Mouse (Mus musculus) heart, embryonic 14.5 days (tissue): ENCODE data around the gene Unc13b. TPM values are rescaled to one million over a fixed set of nuclear protein-coding genes. Genes with fewer than 3 reads are reported as not detected.

Source experiments
- ATAC-seq: fragments of 200-750 bp; cut with Nextera tagmentation; 2 replicates; pipeline ENCODE4 v1.8.0; 2017; ENCODE audit warnings: low read depth, moderate TSS enrichment; ENCODE audit not compliant: insufficient number of reproducible peaks, insufficient read depth, low FRiP score
- H3K27ac ChIP-seq, 2 experiments: fragments of 200-500 bp in 1 of 2; fragments of 300-500 bp in 1 of 2; sonication (generic) in 1 of 2; replicated peaks in 1 of 2; 2 replicates each; pipeline ENCODE4 v1.5.1; 2012 to 2014; ENCODE audit warnings: low read depth in 2 of 2, low read length in 2 of 2, control low read depth in 1 of 2, mild to moderate bottlenecking in 1 of 2, mixed read lengths in 1 of 2; ENCODE audit not compliant: control insufficient read depth in 1 of 2, insufficient read depth in 1 of 2
- H3K27me3 ChIP-seq: fragments of 300-500 bp; sonication (generic); 2 replicates; pipeline ENCODE4 v1.6.1; 2014; ENCODE audit warnings: mild to moderate bottlenecking, low read length, control low read depth; ENCODE audit not compliant: control insufficient read depth, insufficient read depth
- H3K36me3 ChIP-seq: fragments of 300-500 bp; sonication (generic); 2 replicates; pipeline ENCODE4 v1.6.1; 2014; ENCODE audit warnings: mild to moderate bottlenecking, control low read depth, low read length, mixed read lengths; ENCODE audit not compliant: control insufficient read depth, insufficient read depth
- H3K4me1 ChIP-seq, 2 experiments: fragments of 200-500 bp in 1 of 2; fragments of 300-500 bp in 1 of 2; sonication (generic) in 1 of 2; 2 replicates each; pipeline ENCODE4 v1.6.1; 2012 to 2014; ENCODE audit warnings: low read length in 2 of 2, control low read depth in 1 of 2, mixed read lengths in 1 of 2; ENCODE audit not compliant: control insufficient read depth in 2 of 2, insufficient read depth in 2 of 2
- H3K4me2 ChIP-seq: fragments of 300-500 bp; sonication (generic); 2 replicates; pipeline ENCODE4 v1.6.1; 2014; ENCODE audit warnings: mild to moderate bottlenecking, low read length
- H3K4me3 ChIP-seq, 2 experiments: fragments of 200-500 bp in 1 of 2; fragments of 300-500 bp in 1 of 2; sonication (generic) in 1 of 2; 2 replicates each; pipeline ENCODE4 v1.5.1; 2012 to 2014; ENCODE audit warnings: low read length in 2 of 2, mild to moderate bottlenecking in 2 of 2, control low read depth in 1 of 2, low read depth in 1 of 2, moderate library complexity in 1 of 2; ENCODE audit not compliant: control insufficient read depth in 1 of 2, insufficient read depth in 1 of 2
- H3K9ac ChIP-seq: fragments of 300-500 bp; sonication (generic); 2 replicates; pipeline ENCODE4 v1.6.1; 2014; ENCODE audit warnings: mild to moderate bottlenecking, low read length
- H3K9me3 ChIP-seq: fragments of 300-500 bp; sonication (generic); 2 replicates; pipeline ENCODE4 v1.6.1; 2016; ENCODE audit warnings: low read length, control low read depth; ENCODE audit not compliant: control insufficient read depth
- WGBS: fragments of 180-500 bp; shearing (Covaris S2); extraction: QIAGEN DNeasy Blood & Tissue Kit; methylation state at CpG from one replicate; pipeline ENCODE4 v1.1.7; 2014; 5-methylcytosine and 5-hydroxymethylcytosine counted together
- polyA plus RNA-seq: library from polyadenylated mRNA; unstranded; fragments of >200 nt; fragmentation: Nextera tagmentation; extraction: Ambion mirVana; gene quantifications from 2 replicates; pipeline ENCODE4 v1.2.1, GENCODE M21; 2014

Unc13b gene
- polyA plus RNA-seq, 1 experiment from 2014 or later, result 16.4 TPM

DNA sequence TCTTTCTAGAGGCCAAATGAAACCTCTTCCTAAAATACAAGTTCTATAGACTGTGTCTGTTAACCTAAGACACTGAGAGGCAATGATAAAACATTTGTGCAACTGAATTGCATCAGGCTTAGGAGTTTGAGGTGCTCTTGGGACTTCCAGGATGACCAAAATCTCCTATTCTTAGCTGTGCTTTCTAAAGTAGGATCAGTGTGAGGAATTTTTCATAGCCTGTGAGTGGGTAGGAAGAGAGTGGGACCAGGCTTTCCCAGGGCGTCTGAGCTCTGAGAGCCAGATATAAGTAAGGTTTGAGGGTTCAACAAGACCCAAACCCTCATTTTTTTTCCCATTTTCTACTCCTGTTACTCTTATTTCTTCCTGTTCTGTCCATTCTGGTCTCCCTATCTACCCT lies 174.2 kb downstream of the Unc13b start:
- WGBS, result 89% methylated on average over 1 of the region's 1 CpGs
- H3K9me3 ChIP-seq, result no peaks in the 10 kb centered on the region
- H3K36me3 ChIP-seq, result peaks cover 3% of the 10 kb centered on the region
- no peak overlapping the region for H3K27ac ChIP-seq
- no peak overlapping the region for H3K4me2 ChIP-seq
- no peak overlapping the region for H3K9ac ChIP-seq
- ATAC-seq, result no peak
- H3K27me3 ChIP-seq, result no peaks in the 10 kb centered on the region
- no peak overlapping the region for H3K4me3 ChIP-seq
- no peaks in the 10 kb centered on the region for H3K4me1 ChIP-seq

DNA sequence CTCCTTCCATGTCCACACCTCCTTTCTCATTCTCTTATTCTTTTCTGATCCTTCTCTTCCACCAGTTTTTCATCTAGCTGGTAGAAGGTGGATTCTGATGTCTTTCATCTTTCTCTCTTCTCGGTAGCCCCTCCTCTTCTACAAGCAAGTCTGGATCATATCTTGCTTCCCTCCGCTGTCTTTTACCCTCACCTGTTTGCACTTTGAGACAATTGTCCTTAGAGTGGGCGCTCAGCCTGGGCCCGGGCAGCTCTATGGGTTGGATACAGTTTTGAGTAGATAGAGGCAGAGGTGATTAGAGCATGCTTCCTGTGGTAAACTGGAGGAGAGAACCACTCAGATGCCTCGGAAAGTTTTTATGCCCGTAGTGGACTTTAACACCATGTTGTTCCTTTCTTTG lies 174.7 kb downstream of the Unc13b start:
- H3K4me3 ChIP-seq, result no peak overlapping the region
- 78% methylated on average over 6 of the region's 6 CpGs for WGBS
- H3K9ac ChIP-seq, result no peak overlapping the region
- ATAC-seq, result no peak
- peaks cover 8% of the 10 kb centered on the region for H3K36me3 ChIP-seq
- no peak overlapping the region for H3K4me2 ChIP-seq
- no peak overlapping the region for H3K27ac ChIP-seq
- H3K9me3 ChIP-seq, result no peaks in the 10 kb centered on the region
- H3K27me3 ChIP-seq, result no peaks in the 10 kb centered on the region
- no peaks in the 10 kb centered on the region for H3K4me1 ChIP-seq

DNA sequence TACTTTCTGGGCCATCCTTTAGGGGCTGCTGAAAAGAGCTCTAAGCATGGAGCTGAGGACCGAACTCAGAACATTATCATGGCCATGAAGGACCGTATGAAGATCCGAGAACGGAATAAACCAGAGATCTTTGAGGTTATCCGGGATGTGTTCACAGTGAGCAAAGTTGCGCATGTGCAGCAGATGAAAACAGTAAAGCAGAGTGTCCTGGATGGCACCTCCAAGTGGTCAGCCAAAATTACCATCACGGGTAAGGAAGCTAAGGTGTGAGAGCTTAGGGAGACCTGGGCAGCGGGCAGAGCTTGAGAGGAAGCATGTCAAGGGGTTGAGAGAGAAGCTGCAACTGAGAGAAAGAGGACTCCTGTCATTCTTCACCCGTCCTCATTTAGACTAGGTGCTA lies 178.1 kb downstream of the Unc13b start:
- 87% methylated on average over 9 of the region's 9 CpGs for WGBS
- ATAC-seq, result no peak
- H3K36me3 ChIP-seq, result peaks cover 29% of the 10 kb centered on the region
- H3K27me3 ChIP-seq, result no peaks in the 10 kb centered on the region
- H3K4me3 ChIP-seq, result no peak overlapping the region
- no peaks in the 10 kb centered on the region for H3K4me1 ChIP-seq
- H3K9me3 ChIP-seq, result no peaks in the 10 kb centered on the region
- no peak overlapping the region for H3K4me2 ChIP-seq
- no peak overlapping the region for H3K27ac ChIP-seq
- H3K9ac ChIP-seq, result no peak overlapping the region

DNA sequence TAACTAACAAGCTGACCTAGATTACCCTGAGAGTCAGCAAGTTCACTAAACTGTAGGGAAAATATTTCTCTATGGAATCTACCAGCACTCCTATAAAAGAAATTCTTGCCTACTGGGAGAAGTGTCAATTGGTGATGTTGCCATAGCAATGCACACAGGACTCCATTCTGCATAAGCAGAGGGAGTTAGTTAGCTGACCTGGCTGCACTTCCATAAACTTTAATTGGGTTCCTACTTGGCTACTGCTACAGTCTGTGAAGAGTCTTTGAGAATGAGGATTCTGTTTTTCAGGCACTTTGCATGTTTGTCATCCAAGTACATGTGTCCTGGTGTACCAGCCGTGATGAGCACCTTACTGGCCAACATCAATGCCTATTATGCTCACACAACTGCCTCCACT lies 182.0 kb downstream of the Unc13b start:
- WGBS, result 79% methylated on average over 1 of the region's 1 CpGs
- Histone ChIP-seq H3K27ac (no peak overlapping the region), H3K9ac (no peak overlapping the region), H3K9me3 (no peaks in the 10 kb centered on the region), H3K27me3 (no peaks in the 10 kb centered on the region), H3K4me3 (no peak overlapping the region), H3K36me3 (peaks cover 42% of the 10 kb centered on the region), H3K4me2 (no peak overlapping the region), H3K4me1 (no peaks in the 10 kb centered on the region)
- no peak for ATAC-seq

DNA sequence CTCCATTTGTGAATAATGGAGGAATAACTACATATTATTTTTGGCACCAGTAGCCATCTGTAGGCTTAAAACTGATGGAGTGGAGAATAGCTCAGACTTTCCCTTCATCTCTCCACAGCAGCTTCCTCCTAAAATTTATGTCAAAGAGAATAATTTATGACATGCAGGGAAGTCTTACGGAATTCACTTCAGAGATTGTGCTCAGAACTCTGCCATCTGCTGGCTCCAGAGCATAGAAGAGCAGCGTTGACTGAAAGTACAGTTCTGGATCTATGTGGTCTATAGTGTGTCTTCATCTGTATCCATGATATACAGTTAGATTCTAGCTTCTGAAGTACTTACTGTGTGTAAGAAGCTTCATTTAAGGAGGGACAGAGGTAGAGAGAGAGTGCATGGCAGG lies 185.3 kb downstream of the Unc13b start:
- Histone ChIP-seq H3K4me1 (peaks cover 0 to 6% of the 10 kb centered on the region in 2 experiments; a peak in 1 of 4 replicates), H3K36me3 (peaks cover 34% of the 10 kb centered on the region), H3K9ac (no peak overlapping the region), H3K4me3 (no peak overlapping the region), H3K4me2 (no peak overlapping the region), H3K9me3 (no peaks in the 10 kb centered on the region), H3K27me3 (no peaks in the 10 kb centered on the region), H3K27ac (no peak overlapping the region)
- WGBS, result 64% methylated on average over 2 of the region's 2 CpGs
- ATAC-seq, result no peak

DNA sequence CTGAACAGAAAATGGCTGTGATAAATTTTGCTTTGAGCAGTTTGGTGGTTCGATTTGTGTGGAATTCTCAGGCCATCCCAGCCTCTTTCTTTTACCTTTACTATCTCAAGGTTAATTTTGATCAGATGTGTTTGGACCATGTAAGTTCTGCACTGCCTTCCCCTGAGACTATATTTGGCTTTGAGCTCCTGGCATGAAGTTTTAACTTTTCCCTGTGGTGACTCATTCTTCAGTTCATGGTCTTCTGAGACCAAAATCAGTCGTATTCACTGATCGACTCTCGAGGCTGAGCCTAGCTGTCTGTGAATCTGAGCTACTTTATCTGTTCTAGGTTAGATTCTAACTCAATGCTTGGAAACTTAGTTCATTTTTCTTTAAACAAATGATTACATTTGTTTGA lies 187.0 kb downstream of the Unc13b start:
- Histone ChIP-seq H3K9me3 (no peaks in the 10 kb centered on the region), H3K27ac (no peak overlapping the region), H3K27me3 (no peaks in the 10 kb centered on the region), H3K9ac (no peak overlapping the region), H3K4me3 (no peak overlapping the region), H3K4me1 (peaks cover 0 to 7% of the 10 kb centered on the region in 2 experiments; a peak in 1 of 4 replicates), H3K36me3 (peaks cover 36% of the 10 kb centered on the region), H3K4me2 (no peak overlapping the region)
- no peak for ATAC-seq
- WGBS, result 83% methylated on average over 4 of the region's 4 CpGs

DNA sequence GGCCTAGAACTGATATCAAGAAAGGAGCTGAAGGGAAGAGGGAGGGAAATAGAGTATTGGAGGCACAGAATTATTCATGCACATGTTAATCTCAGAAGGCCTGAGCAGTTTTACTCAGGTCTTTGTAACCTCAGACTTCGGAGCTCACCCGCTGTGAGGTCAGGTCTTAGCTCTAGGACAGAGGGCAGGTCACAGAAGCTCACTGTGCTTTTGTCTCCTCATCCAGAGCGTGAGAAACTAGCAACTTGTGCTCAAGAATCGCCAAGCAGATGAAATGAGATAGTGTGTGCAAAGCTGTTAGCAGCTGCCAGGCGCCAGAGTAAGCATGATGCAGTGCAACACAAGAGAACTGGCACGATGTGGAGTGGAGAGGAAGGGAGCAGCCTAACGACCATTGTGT lies 189.3 kb downstream of the Unc13b start:
- Histone ChIP-seq H3K9me3 (no peaks in the 10 kb centered on the region), H3K36me3 (peaks cover 32% of the 10 kb centered on the region), H3K27ac (no peak overlapping the region), H3K9ac (no peak overlapping the region), H3K4me3 (no peak overlapping the region), H3K27me3 (no peaks in the 10 kb centered on the region), H3K4me2 (no peak overlapping the region), H3K4me1 (peaks cover 0 to 7% of the 10 kb centered on the region in 2 experiments; a peak in 1 of 4 replicates)
- 62% methylated on average over 7 of the region's 7 CpGs for whole genome bisulfite sequencing
- ATAC-seq, result no peak

DNA sequence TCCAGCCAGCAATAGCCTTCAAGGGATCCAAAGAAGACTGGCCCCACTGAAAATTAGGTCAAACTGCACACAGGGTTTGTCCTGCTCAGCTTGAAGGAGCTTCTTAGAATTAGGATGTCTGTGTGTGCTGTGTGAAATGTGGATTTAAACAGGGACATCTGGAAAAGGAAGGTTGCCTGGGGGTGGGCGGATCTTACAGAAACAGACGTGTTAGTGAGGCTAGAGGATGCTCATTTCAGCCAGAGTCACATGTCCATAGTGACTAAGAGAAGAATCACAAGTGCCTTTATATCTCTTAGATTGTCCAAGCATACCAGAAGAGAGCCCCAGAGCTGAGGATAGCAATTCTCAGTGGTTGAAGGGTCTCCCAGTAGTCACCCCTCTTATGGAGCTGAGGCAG lies 190.2 kb downstream of the Unc13b start:
- H3K36me3 ChIP-seq, result peaks cover 41% of the 10 kb centered on the region
- no peak overlapping the region for H3K4me2 ChIP-seq
- peaks cover 0 to 7% of the 10 kb centered on the region in 2 experiments; a peak in 1 of 4 replicates for H3K4me1 ChIP-seq
- H3K9ac ChIP-seq, result no peak overlapping the region
- no peaks in the 10 kb centered on the region for H3K9me3 ChIP-seq
- H3K27me3 ChIP-seq, result no peaks in the 10 kb centered on the region
- H3K4me3 ChIP-seq, result no peak overlapping the region
- H3K27ac ChIP-seq, result no peak overlapping the region
- ATAC-seq, result no peak
- 63% methylated on average over 2 of the region's 2 CpGs for WGBS
